Mouse (Mus musculus) kidney, postnatal 0 days (tissue): ENCODE data around the gene Lif. TPM values are rescaled to one million over a fixed set of nuclear protein-coding genes. Genes with fewer than 3 reads are reported as not detected.

ENCODE experiments used
- ATAC-seq: fragments of 200-750 bp; cut with Nextera tagmentation; replicated peaks from 2 replicates; pipeline ENCODE4 v1.8.0; 2017; ENCODE audit warnings: low read depth, moderate number of reproducible peaks, moderate TSS enrichment, moderate library complexity; ENCODE audit not compliant: low FRiP score
- DNase-seq: peaks from one replicate; pipeline ENCODE4 v3.0.0-alpha.2; 2016; ENCODE audit warnings: low spot score
- H3K27ac ChIP-seq: fragments of 300-500 bp; sonication (generic); 2 replicates; pipeline ENCODE4 v1.5.1; 2014; ENCODE audit warnings: mild to moderate bottlenecking
- H3K27me3 ChIP-seq: fragments of 300-500 bp; sonication (generic); 2 replicates; pipeline ENCODE4 v1.6.1; 2014; ENCODE audit warnings: low read length, mixed read lengths; ENCODE audit not compliant: insufficient read depth
- H3K36me3 ChIP-seq: fragments of 300-500 bp; sonication (generic); 2 replicates; pipeline ENCODE4 v1.6.1; 2014; ENCODE audit warnings: low read length, mixed read lengths; ENCODE audit not compliant: insufficient read depth
- H3K4me1 ChIP-seq: fragments of 300-500 bp; sonication (generic); replicated peaks from 2 replicates; pipeline ENCODE4 v1.6.1; 2014; ENCODE audit warnings: antibody characterized with exemption, low read length, mixed read lengths; ENCODE audit not compliant: insufficient read depth
- H3K4me2 ChIP-seq: fragments of 300-500 bp; sonication (generic); 2 replicates; pipeline ENCODE4 v1.6.1; 2014; ENCODE audit warnings: mild to moderate bottlenecking, low read length, moderate library complexity, mixed read lengths
- H3K4me3 ChIP-seq: fragments of 300-500 bp; sonication (generic); replicated peaks from 2 replicates; pipeline ENCODE4 v1.5.1; 2014; ENCODE audit warnings: low read depth, low read length
- H3K9ac ChIP-seq: fragments of 300-500 bp; sonication (generic); 2 replicates; pipeline ENCODE4 v1.6.1; 2014; ENCODE audit warnings: low read depth, low read length
- H3K9me3 ChIP-seq: fragments of 300-500 bp; sonication (generic); replicated peaks from 2 replicates; pipeline ENCODE4 v1.6.1; 2016; ENCODE audit warnings: low read length, inconsistent platforms, mixed read lengths
- CTCF ChIP-seq: IDR thresholded peaks from 2 replicates; pipeline ENCODE4 v1.5.1; 2016; ENCODE audit warnings: antibody characterized with exemption, low read depth, mild to moderate bottlenecking, moderate library complexity
- WGBS: fragments of 180-500 bp; shearing (Covaris S2); extraction: QIAGEN DNeasy Blood & Tissue Kit; methylation state at CpG from one replicate; pipeline ENCODE4 v1.1.7; 2014; 5-methylcytosine and 5-hydroxymethylcytosine counted together
- polyA plus RNA-seq: library from polyadenylated mRNA; unstranded; fragments of >200 nt; fragmentation: Nextera tagmentation; extraction: Ambion mirVana; gene quantifications from 2 replicates; pipeline ENCODE4 v1.2.1, GENCODE M21; 2015

Gene Lif
- polyA plus RNA-seq: 0.11 and 0.24 TPM in 2 replicates

DNA sequence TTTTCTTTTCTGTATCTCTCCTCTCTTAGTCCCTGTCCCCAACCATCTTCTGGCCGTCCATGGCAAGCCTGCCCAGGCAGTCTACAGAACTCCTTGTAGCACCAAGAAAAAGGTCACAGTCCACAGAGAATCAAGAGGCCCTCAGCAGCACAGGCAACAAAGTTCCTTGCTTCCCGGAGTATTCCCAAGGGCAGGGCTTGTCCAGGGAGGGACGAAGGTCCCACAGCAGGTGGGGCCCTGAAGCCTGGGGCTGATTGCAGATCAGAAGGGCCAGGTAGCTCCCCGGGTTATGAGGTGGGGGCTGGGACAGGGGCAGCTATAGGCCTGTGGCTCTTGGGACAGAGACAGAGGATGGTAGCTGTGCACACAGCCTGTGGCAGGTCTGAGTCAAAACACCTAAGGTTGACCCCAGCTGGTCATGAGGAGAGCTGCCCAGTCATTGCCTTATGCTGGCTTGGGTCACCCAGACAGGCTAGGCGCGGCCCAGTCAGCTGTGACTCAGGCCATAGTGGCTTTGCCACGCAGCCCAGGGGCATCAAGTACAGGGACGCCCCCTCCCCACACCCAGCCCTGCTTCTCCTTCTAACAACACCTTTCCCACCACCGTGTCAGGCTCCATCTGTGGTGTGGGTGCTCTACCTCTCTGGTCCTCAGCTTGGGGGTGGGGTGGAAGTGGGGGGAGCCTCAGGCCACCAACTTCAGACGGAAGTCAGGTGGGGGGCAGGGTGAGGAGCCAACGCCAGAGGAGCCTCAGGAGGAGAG is at the start of gene Lif:
Lif (plus strand) TSS at position 712 of the 762 bp plus-strand sequence.
- ATAC-seq: no peak; the same call in 1 of the 2 replicates
- Histone ChIP-seq H3K27ac (no peak within 1 kb of the TSS), H3K4me1 (peaks cover 14% of the 10 kb centered on the region; the same call in 1 of the 2 replicates)

GRCm38 (mm10) chr11:4207655-4208054 is 49.7 kb upstream of the Lif start:
- ATAC-seq: no peak
- Histone ChIP-seq H3K4me2 (no peak overlapping the region), H3K9me3 (no peaks in the 10 kb centered on the region), H3K27me3 (no peaks in the 10 kb centered on the region), H3K9ac (no peak overlapping the region), H3K4me3 (no peak overlapping the region), H3K27ac (no peak overlapping the region), H3K4me1 (peaks cover 15% of the 10 kb centered on the region), H3K36me3 (peaks cover 40% of the 10 kb centered on the region)
- 93% methylated on average over 9 of the region's 9 CpGs for WGBS
- TF ChIP-seq CTCF: no peak
- no peak for DNase-seq

More for the DNA sequence above, at the start of gene Lif:
- Histone ChIP-seq H3K27me3 (no peaks in the 10 kb centered on the region), H3K9ac (no peak within 1 kb of the TSS), H3K9me3 (no peaks in the 10 kb centered on the region), H3K36me3 (no peaks in the 10 kb centered on the region), H3K4me3 (no peak within 1 kb of the TSS), H3K4me2 (no peak within 1 kb of the TSS)
- no peak for TF ChIP-seq CTCF
- DNase-seq: no peak
- WGBS: 56% methylated on average over 11 of the region's 11 CpGs

GRCm38 (mm10) chr11:4209556-4209955 is 47.8 kb upstream of the Lif start:
- peak; percentile 68 for TF ChIP-seq CTCF
- peaks cover 55% of the 10 kb centered on the region for H3K36me3 ChIP-seq

GRCm38 (mm10) chr11:4210786-4211185 is 46.6 kb upstream of the Lif start:
- H3K9me3 ChIP-seq: no peaks in the 10 kb centered on the region
- 31% methylated on average over 1 of the region's 1 CpGs for WGBS
- no peak overlapping the region for H3K9ac ChIP-seq
- H3K27ac ChIP-seq: no peak overlapping the region; the same call in 1 of the 2 replicates
- TF ChIP-seq CTCF: no peak
- ATAC-seq (no peak), DNase-seq (no peak)
- peaks cover 62% of the 10 kb centered on the region for H3K36me3 ChIP-seq
- H3K4me3 ChIP-seq: no peak overlapping the region
- no peak overlapping the region for H3K4me2 ChIP-seq
- H3K4me1 ChIP-seq: no peaks in the 10 kb centered on the region
- no peaks in the 10 kb centered on the region for H3K27me3 ChIP-seq

More at GRCm38 (mm10) chr11:4209556-4209955, 47.8 kb upstream of the Lif start:
- Histone ChIP-seq H3K4me3 (no peak overlapping the region), H3K4me2 (no peak overlapping the region), H3K27ac (no peak overlapping the region), H3K27me3 (no peaks in the 10 kb centered on the region), H3K9me3 (no peaks in the 10 kb centered on the region), H3K4me1 (no peaks in the 10 kb centered on the region), H3K9ac (no peak overlapping the region)
- WGBS: 75% methylated on average over 5 of the region's 5 CpGs
- ATAC-seq (no peak), DNase-seq (peak; percentile 52)

GRCm38 (mm10) chr11:4213107-4213506 is 44.2 kb upstream of the Lif start:
- Histone ChIP-seq H3K4me2 (no peak overlapping the region), H3K27me3 (no peaks in the 10 kb centered on the region), H3K4me1 (no peaks in the 10 kb centered on the region), H3K9me3 (no peaks in the 10 kb centered on the region), H3K36me3 (peaks cover 53% of the 10 kb centered on the region), H3K9ac (no peak overlapping the region), H3K27ac (no peak overlapping the region), H3K4me3 (no peak overlapping the region)
- DNase-seq: no peak
- no peak for ATAC-seq
- TF ChIP-seq CTCF: no peak
- 57% methylated on average over 10 of the region's 10 CpGs for WGBS

DNA sequence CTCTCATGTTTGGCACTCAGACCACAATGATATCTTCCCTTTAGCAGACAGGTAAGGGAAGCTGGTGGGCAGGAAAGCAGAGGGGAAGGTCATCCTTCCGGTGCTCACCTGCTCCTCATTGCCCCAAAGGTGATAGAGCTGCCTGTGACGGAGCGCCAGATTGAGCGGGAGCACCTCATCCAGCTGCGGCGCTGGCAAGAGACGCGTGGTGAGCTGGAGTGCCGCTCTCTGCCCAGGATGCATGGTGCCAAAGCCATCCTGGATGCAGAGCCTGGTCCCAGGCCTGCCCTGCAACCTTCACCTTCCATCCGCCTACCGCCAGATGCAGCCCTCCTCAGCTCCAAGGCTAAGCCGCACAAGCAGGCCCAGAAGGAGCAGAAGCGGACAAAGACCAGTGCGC is 42.8 kb upstream of the Lif start:
- DNase-seq (no peak), ATAC-seq (no peak)
- peaks cover 47% of the 10 kb centered on the region for H3K36me3 ChIP-seq
- H3K4me1 ChIP-seq: no peaks in the 10 kb centered on the region; the same call in 1 of the 2 replicates
- no peaks in the 10 kb centered on the region for H3K27me3 ChIP-seq
- H3K4me2 ChIP-seq: no peak overlapping the region
- no peak overlapping the region for H3K27ac ChIP-seq
- TF ChIP-seq CTCF: no peak
- no peak overlapping the region for H3K9ac ChIP-seq
- no peaks in the 10 kb centered on the region for H3K9me3 ChIP-seq
- WGBS: 95% methylated on average over 14 of the region's 14 CpGs
- no peak overlapping the region for H3K4me3 ChIP-seq
